Mouse (Mus musculus) forebrain, postnatal 0 days (tissue): ENCODE results near the gene Golm1. TPM values are rescaled to one million over a fixed set of nuclear protein-coding genes. Genes with fewer than 3 reads are reported as not detected.

Experiments
- ATAC-seq: fragments of 200-750 bp; cut with Nextera tagmentation; 2 replicates; pipeline ENCODE4 v1.8.0; 2017; ENCODE audit warnings: mild to moderate bottlenecking, moderate library complexity
- DNase-seq: peaks from one replicate; pipeline ENCODE4 v3.0.0-alpha.2; 2015
- H3K27ac ChIP-seq: fragments of 300-500 bp; sonication (generic); 2 replicates; pipeline ENCODE4 v1.5.1; 2014; ENCODE audit warnings: low read depth, mild to moderate bottlenecking, antibody characterized with exemption, low read length, moderate library complexity, mixed read lengths
- H3K27me3 ChIP-seq: fragments of 300-500 bp; sonication (generic); 2 replicates; pipeline ENCODE4 v1.6.1; 2014; ENCODE audit warnings: mild to moderate bottlenecking, low read length, mixed read lengths; ENCODE audit not compliant: insufficient read depth
- H3K36me3 ChIP-seq: fragments of 300-500 bp; sonication (generic); 2 replicates; pipeline ENCODE4 v1.6.1; 2014; ENCODE audit warnings: mild to moderate bottlenecking, moderate library complexity; ENCODE audit not compliant: insufficient read depth
- H3K4me1 ChIP-seq: fragments of 300-500 bp; sonication (generic); 2 replicates; pipeline ENCODE4 v1.6.1; 2014; ENCODE audit warnings: antibody characterized with exemption; ENCODE audit not compliant: insufficient read depth
- H3K4me2 ChIP-seq: fragments of 300-500 bp; sonication (generic); 2 replicates; pipeline ENCODE4 v1.6.1; 2014; ENCODE audit warnings: low read depth, mild to moderate bottlenecking, moderate library complexity
- H3K4me3 ChIP-seq: fragments of 300-500 bp; sonication (generic); 2 replicates; pipeline ENCODE4 v1.5.1; 2014; ENCODE audit warnings: low read depth, low read length, mixed read lengths
- H3K9ac ChIP-seq: fragments of 300-500 bp; sonication (generic); 2 replicates; pipeline ENCODE4 v1.6.1; 2014; ENCODE audit warnings: mild to moderate bottlenecking
- H3K9me3 ChIP-seq: fragments of 300-500 bp; sonication (generic); 2 replicates; pipeline ENCODE4 v1.6.1; 2016; ENCODE audit warnings: low read length
- CTCF ChIP-seq: sonication (generic); IDR thresholded peaks from 2 replicates; pipeline ENCODE4 v1.5.1; 2016; ENCODE audit warnings: antibody characterized with exemption, control low read depth, low read depth
- WGBS: fragments of 180-500 bp; shearing (Covaris S2); extraction: QIAGEN DNeasy Blood & Tissue Kit; methylation state at CpG from one replicate; pipeline ENCODE4 v1.1.7; 2014; 5-methylcytosine and 5-hydroxymethylcytosine counted together
- polyA plus RNA-seq: library from polyadenylated mRNA; unstranded; fragments of >200 nt; fragmentation: Nextera tagmentation; extraction: Ambion mirVana; gene quantifications from 2 replicates; pipeline ENCODE4 v1.2.1, GENCODE M21; 2015
- total RNA-seq: library from RNA; depleted of rRNA; stranded (reverse); fragments of >200 nt; gene quantifications from 2 replicates; pipeline ENCODE4 v1.2.3, GENCODE M21; 2014

The Golm1 gene
- total and polyA plus RNA-seq, 2 experiments from 2014 or later: 18.6 to 23.2 TPM

DNA sequence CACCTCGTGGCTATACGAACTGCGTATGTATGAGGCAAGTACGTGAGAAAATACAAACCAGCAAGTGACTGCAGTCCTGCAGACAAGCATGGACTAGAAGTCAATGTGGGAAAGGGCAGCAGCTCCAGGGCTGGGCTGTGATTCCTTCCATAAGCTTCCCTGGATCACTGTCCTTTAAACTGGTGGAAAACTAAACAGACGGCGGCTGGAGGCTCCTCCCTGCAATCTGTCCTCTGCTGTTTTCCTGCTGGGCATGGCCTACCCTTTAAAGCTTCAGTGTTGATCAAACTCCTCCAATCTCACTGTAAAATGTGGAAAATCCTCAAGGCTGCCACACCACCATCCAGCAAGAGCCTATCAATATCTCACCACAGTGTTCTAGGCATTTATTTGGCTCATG lies 27.0 kb downstream of the Golm1 start:
- Histone ChIP-seq H3K4me2 (no peak overlapping the region), H3K27ac (no peak overlapping the region), H3K9me3 (no peaks in the 10 kb centered on the region), H3K9ac (no peak overlapping the region), H3K4me3 (no peak overlapping the region), H3K36me3 (peaks cover 19% of the 10 kb centered on the region; the same call in 1 of the 2 replicates), H3K4me1 (peaks cover 10% of the 10 kb centered on the region; the same call in 1 of the 2 replicates), H3K27me3 (no peaks in the 10 kb centered on the region)
- DNase-seq: no peak
- whole genome bisulfite sequencing: 86% methylated on average over 6 of the region's 6 CpGs
- no peak for TF ChIP-seq CTCF
- no peak for ATAC-seq

DNA sequence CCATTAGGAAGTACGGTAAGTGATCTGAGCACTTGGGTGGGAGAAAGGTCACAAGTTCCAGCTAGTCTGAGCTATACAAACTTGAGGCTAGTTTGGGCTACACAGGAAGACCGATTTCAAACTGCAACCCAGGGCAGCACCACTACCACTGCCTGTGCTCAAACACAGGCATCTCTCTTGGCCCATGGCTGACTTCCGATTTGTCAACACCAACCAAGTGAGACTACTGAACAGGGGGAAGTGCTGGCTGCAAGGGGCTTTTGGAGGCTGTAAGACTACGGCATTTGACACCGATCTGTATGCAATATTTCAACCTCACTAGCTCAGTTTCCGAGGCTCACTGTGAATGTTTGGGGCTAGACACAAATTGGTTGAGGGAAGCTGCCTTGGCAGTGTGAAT lies 28.1 kb downstream of the Golm1 start:
- Histone ChIP-seq H3K9ac (no peak overlapping the region), H3K9me3 (no peaks in the 10 kb centered on the region), H3K4me2 (no peak overlapping the region), H3K27me3 (no peaks in the 10 kb centered on the region), H3K27ac (no peak overlapping the region), H3K4me1 (0 out of 2 replicates have a peak, but pooled peaks cover 4% of the 10 kb centered on the region), H3K36me3 (peaks cover 22% of the 10 kb centered on the region), H3K4me3 (no peak overlapping the region)
- 90% methylated on average over 6 of the region's 6 CpGs for WGBS
- DNase-seq (no peak), ATAC-seq (no peak)
- TF ChIP-seq CTCF: no peak

DNA sequence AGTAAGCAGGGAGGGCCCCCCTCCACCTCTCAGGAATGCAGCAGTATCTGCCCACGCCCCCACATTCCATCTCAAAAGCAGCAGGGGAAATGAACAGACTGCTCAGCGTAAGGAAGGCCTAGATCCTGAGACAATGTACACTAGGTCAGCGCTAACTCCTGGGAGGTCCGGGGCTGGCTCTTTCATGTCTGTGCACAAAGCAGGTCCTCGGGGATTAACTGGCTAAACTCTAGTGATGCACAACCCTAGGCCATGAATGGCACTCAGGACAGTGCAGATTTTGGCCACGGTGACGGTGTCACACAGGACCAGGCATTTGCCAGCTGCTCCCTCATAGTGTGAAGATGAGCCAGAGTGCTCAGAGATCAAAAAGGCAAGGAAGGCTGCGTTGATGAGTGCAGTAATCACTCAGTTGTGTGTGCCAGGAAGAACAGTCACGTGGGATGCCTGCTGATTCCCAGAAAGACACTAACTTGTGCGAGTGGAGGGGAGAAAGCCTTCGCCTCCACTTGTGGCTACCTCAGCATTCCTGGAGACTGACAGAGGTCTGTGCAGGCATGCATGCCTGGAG lies 28.9 kb downstream of the Golm1 start:
- Histone ChIP-seq H3K27me3 (no peaks in the 10 kb centered on the region), H3K4me3 (no peak overlapping the region), H3K4me1 (no peaks in the 10 kb centered on the region), H3K9ac (no peak overlapping the region), H3K4me2 (no peak overlapping the region), H3K27ac (no peak overlapping the region), H3K9me3 (no peaks in the 10 kb centered on the region), H3K36me3 (peaks cover 27% of the 10 kb centered on the region)
- DNase-seq: no peak
- TF ChIP-seq CTCF: no peak
- 30% methylated on average over 11 of the region's 11 CpGs for WGBS
- ATAC-seq: no peak

DNA sequence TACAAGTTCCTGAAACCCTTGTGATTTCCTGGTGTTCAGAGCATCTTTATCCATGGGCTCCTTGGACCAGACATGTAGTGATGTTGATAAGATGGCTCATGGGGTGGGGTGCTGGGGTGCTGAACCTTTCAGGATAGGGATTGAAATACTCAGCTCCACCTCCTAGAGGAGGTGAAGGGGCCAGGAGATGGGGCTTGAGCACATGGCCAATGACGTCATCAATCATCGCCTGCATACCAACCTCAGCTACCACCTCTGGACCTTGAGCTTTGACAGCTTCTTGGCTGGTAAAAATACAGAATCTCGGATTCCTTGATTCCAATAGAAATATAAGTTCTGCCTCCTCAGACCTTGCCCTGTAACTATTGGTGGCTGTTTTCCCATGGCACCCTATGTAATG lies 30.1 kb downstream of the Golm1 start:
- Histone ChIP-seq H3K36me3 (peaks cover 27% of the 10 kb centered on the region), H3K4me2 (no peak overlapping the region), H3K27ac (no peak overlapping the region), H3K9ac (no peak overlapping the region), H3K4me3 (no peak overlapping the region), H3K4me1 (no peaks in the 10 kb centered on the region), H3K27me3 (no peaks in the 10 kb centered on the region), H3K9me3 (no peaks in the 10 kb centered on the region)
- ATAC-seq (no peak), DNase-seq (no peak)
- WGBS: 92% methylated on average over 3 of the region's 3 CpGs
- TF ChIP-seq CTCF: no peak

DNA sequence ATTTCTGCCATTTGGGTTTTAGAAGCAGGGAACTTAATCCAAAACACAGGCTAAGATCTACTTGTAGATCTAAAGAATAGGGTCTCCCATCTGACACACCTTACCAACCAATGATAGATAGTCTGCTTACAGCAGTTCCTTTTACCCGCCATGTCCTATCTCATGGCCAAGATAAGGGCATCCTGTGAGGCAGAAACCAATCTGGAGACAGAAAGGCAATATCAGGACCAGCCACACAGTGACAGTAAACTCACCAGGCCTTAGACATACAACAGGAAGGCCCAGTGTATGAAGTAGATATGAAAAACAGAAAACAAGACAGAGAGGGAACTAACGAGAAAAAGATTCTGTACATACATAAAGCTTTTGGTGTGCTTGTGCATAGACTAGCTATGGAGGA lies 32.8 kb downstream of the Golm1 start:
- Histone ChIP-seq H3K4me1 (no peaks in the 10 kb centered on the region), H3K4me2 (no peak overlapping the region), H3K36me3 (peaks cover 15% of the 10 kb centered on the region), H3K27ac (no peak overlapping the region), H3K9ac (no peak overlapping the region), H3K27me3 (no peaks in the 10 kb centered on the region), H3K9me3 (no peaks in the 10 kb centered on the region), H3K4me3 (no peak overlapping the region)
- ATAC-seq (no peak), DNase-seq (no peak)
- 93% methylated on average over 2 of the region's 2 CpGs for WGBS
- no peak for TF ChIP-seq CTCF

DNA sequence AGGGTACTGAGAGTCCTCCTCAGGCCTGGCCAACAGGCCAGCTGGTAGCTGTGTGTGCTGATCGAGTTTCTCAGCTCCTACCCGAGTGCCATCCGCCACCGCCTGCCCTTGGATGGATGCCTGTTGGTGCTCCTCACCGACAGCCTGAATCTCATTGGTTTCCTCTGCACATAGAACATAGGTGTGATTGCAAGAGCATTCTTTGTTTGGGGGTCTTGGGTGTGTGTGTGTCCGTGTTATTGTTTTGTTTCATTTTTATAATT lies 35.5 kb downstream of the Golm1 start:
- ATAC-seq: no peak
- no peak for TF ChIP-seq CTCF
- Histone ChIP-seq H3K9ac (no peak overlapping the region), H3K4me2 (no peak overlapping the region), H3K9me3 (no peaks in the 10 kb centered on the region), H3K27me3 (no peaks in the 10 kb centered on the region), H3K4me1 (no peaks in the 10 kb centered on the region), H3K27ac (no peak overlapping the region), H3K4me3 (no peak overlapping the region), H3K36me3 (peaks cover 40% of the 10 kb centered on the region)
- 77% methylated on average over 6 of the region's 6 CpGs for WGBS
- DNase-seq: no peak

DNA sequence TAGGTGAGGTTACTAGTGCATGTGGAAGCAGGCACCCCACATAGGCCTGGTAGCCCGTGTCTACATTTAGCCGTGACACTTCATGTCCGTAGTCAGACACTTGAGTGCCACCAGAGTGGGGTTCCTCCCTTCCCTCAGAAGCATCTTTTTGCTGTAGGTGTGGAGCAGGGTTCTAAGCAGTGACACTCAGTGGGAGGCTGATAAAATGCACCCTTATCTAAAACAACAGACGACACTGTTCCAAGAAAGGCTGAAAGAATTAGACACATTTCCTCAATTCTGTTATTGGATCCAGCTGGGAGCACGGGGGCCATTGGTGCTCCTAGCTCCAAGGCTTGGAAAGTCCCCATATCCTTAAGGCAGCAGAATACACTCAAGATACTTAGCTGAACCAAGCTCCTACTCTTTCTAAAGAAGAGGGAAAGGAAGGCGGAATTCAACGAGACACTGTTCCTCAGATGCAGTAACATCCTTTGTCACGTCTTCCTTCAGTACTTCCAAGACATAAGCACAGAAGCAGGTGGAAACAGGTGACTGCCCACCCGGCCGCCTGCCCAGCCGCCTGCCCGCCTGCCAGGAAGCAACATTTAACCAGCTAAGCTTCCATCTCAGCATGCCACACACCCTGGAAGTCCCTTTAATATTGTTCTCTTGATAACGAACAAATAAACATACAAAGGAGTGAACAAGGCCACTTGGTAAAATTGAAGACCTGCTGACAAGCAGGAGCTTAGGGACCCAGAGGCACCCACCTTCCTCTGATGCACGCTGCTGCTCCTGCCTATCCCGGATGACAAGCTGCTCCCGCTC lies 36.0 kb downstream of the Golm1 start:
- 87% methylated on average over 16 of the region's 16 CpGs for WGBS
- ATAC-seq: no peak
- Histone ChIP-seq H3K27ac (no peak overlapping the region), H3K9me3 (no peaks in the 10 kb centered on the region), H3K4me3 (no peak overlapping the region), H3K4me1 (no peaks in the 10 kb centered on the region), H3K9ac (no peak overlapping the region), H3K27me3 (no peaks in the 10 kb centered on the region), H3K4me2 (no peak overlapping the region), H3K36me3 (peaks cover 37% of the 10 kb centered on the region)
- no peak for TF ChIP-seq CTCF
- DNase-seq: no peak
